Mouse (Mus musculus) brain, adult 10 weeks (tissue): ENCODE results near the gene Anpep. TPM values are rescaled to one million over a fixed set of nuclear protein-coding genes. Genes with fewer than 3 reads are reported as not detected.

Source experiments
- polyA plus RNA-seq: library from polyadenylated mRNA; stranded (reverse); fragments of 350-450 nt; fragmentation: Illumina TruSeq; extraction: RNeasy Lipid Tissue Mini Kit (QIAGEN cat#74804); gene quantifications from one replicate; pipeline ENCODE4 v1.2.3, GENCODE M21; 2015; ENCODE audit warnings: low read depth, low replicate concordance

Anpep gene
- 3.5 TPM for polyA plus RNA-seq

DNA sequence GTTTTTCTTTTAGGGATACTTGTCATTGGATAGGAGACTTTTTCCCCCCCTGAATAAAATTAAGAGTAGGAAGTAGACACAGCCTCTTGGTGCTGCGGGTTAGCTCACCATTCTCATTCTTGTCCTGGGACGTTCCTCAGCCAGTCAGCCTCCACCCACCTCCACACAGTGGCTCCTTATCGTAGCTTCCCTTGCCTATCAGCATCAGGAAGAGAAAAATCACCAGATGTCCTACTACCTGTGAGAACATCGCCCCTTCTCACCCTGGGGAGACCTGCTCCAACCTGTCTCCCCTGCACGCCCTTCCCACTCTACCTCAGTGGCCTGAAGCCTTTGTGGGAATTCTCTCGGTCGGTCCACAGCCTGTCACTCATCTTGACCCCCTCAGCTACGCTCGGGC lies at the start of gene Anpep:
Gene Anpep, minus strand, starts transcription at position 249 of the 400 bp plus-strand sequence.

GRCm38 (mm10) chr7:79810611-79811506 lies 50.0 kb downstream of the Anpep start, which contains the start of gene Mesp2:
TSS of gene Mesp2 (plus strand) at chr7:79810727.

GRCm38 (mm10) chr7:79793688-79794087 lies 67.2 kb downstream of the Anpep start, which contains the start of gene Mesp1:
TSS of gene Mesp1 (minus strand) at chr7:79793788.

Other genes starting within 250 kb of the Anpep start
- 0.70 TPM for gene Rhcg, start 243.4 kb downstream of the Anpep start, polyA plus RNA-seq
- not detected for gene Ticrr, start 200.9 kb downstream of the Anpep start, polyA plus RNA-seq
- 0.98 TPM for gene Kif7, start 145.3 kb downstream of the Anpep start, polyA plus RNA-seq
- gene Plin1, start 128.2 kb downstream of the Anpep start, polyA plus RNA-seq: not detected
- gene Pex11a, start 117.9 kb downstream of the Anpep start, polyA plus RNA-seq: 16.8 TPM
- 0.83 TPM for gene Wdr93, start 117.9 kb downstream of the Anpep start, polyA plus RNA-seq
- gene Mesp1, start 67.3 kb downstream of the Anpep start, polyA plus RNA-seq: not detected
- 0.39 TPM for gene Mesp2, start 50.3 kb downstream of the Anpep start, polyA plus RNA-seq
- gene Ap3s2, start 59.6 kb upstream of the Anpep start, polyA plus RNA-seq: 31.8 TPM
- 19.3 TPM for gene Arpin, start 74.3 kb upstream of the Anpep start, polyA plus RNA-seq
- 11.7 TPM for gene Zfp710, start 163.8 kb upstream of the Anpep start, polyA plus RNA-seq